Mouse (Mus musculus) induced T-regulatory cell, adult 2 months (primary cell): ENCODE measurements around the gene Gm13539.
"Not testable (repeated sequence)": the region's sequence is repeated elsewhere in the genome, so short reads cannot be mapped to it uniquely, and the experiment has no call there.

Experiments
- DNase-seq: peaks from one replicate; pipeline ENCODE4 v3.0.0-alpha.2; 2012; ENCODE audit warnings: low read depth

Gene Gm13539

GRCm38 (mm10) chr2:25781957-25782356, at the start of gene Gm13539:
Gm13539 (plus strand) TSS chr2:25782257.
- no peak for DNase-seq

GRCm38 (mm10) chr2:25733199-25733930, 48.7 kb upstream of the Gm13539 start:
- no peak for DNase-seq

GRCm38 (mm10) chr2:25736709-25737108, 45.3 kb upstream of the Gm13539 start, which contains the start of gene Obp2b:
Obp2b (plus strand) TSS chr2:25737009.
- not testable (repeated sequence) for DNase-seq

- DNase-seq = no peak
These were observed 40.4 kb upstream of the Gm13539 start for GRCm38 (mm10) chr2:25741671-25742070.

GRCm38 (mm10) chr2:25754201-25754600, 27.9 kb upstream of the Gm13539 start:
- no peak for DNase-seq

- DNase-seq = no peak
These were observed 23.9 kb upstream of the Gm13539 start for GRCm38 (mm10) chr2:25758064-25758625.

- no peak for DNase-seq
These were observed 16.8 kb upstream of the Gm13539 start, which contains the start of gene Lcn3 for GRCm38 (mm10) chr2:25765269-25765668. Lcn3 (plus strand) TSS chr2:25765569.

- DNase-seq = no peak
These were observed 14.3 kb upstream of the Gm13539 start for GRCm38 (mm10) chr2:25767764-25768163.

GRCm38 (mm10) chr2:25773507-25773906, 8.6 kb upstream of the Gm13539 start:
- DNase-seq = no peak

GRCm38 (mm10) chr2:25774640-25775039, 7.4 kb upstream of the Gm13539 start:
- no peak for DNase-seq

GRCm38 (mm10) chr2:25775991-25776390, 6.1 kb upstream of the Gm13539 start:
- no peak for DNase-seq

GRCm38 (mm10) chr2:25776717-25777116, 5.3 kb upstream of the Gm13539 start, which contains the start of gene Lcn11:
Lcn11 (plus strand) TSS chr2:25777017.
- no peak for DNase-seq

GRCm38 (mm10) chr2:25779076-25779475, 3.0 kb upstream of the Gm13539 start:
- no peak for DNase-seq

GRCm38 (mm10) chr2:25780921-25781320, 1.1 kb upstream of the Gm13539 start:
- DNase-seq = no peak

- no peak for DNase-seq
These were observed 3.7 kb downstream of the Gm13539 start for GRCm38 (mm10) chr2:25785573-25786322.

GRCm38 (mm10) chr2:25789092-25789491, 7.0 kb downstream of the Gm13539 start:
- no peak for DNase-seq

- no peak for DNase-seq
These were observed 15.6 kb downstream of the Gm13539 start for GRCm38 (mm10) chr2:25797635-25798034.

- no peak for DNase-seq
These were observed 16.0 kb downstream of the Gm13539 start for GRCm38 (mm10) chr2:25798065-25798464.

GRCm38 (mm10) chr2:25811711-25812110, 29.7 kb downstream of the Gm13539 start:
- DNase-seq = no peak

- DNase-seq = no peak
These were observed 31.3 kb downstream of the Gm13539 start for GRCm38 (mm10) chr2:25813364-25813763.

- not testable (repeated sequence) for DNase-seq
These were observed 33.7 kb downstream of the Gm13539 start, which contains the start of gene Glt6d1 for GRCm38 (mm10) chr2:25815748-25816147. Glt6d1 (minus strand) TSS chr2:25815848.

- DNase-seq = no peak
These were observed 40.7 kb downstream of the Gm13539 start, which contains the start of gene Lcn9 for GRCm38 (mm10) chr2:25822806-25823205. Lcn9 (plus strand) TSS chr2:25823153.

- no peak for DNase-seq
These were observed 42.7 kb downstream of the Gm13539 start for GRCm38 (mm10) chr2:25824751-25825150.
